Mouse (Mus musculus) c-Kit-positive CD71-positive TER-119-negative erythroid progenitor cells, embryonic 14.5 days (primary cell): Measurements from ENCODE around the gene Zbtb20.

Experiments used
- DNase-seq: peaks from one replicate; pipeline ENCODE4 v3.0.0-alpha.2; 2013; ENCODE audit warnings: low read depth

Zbtb20 gene

DNA sequence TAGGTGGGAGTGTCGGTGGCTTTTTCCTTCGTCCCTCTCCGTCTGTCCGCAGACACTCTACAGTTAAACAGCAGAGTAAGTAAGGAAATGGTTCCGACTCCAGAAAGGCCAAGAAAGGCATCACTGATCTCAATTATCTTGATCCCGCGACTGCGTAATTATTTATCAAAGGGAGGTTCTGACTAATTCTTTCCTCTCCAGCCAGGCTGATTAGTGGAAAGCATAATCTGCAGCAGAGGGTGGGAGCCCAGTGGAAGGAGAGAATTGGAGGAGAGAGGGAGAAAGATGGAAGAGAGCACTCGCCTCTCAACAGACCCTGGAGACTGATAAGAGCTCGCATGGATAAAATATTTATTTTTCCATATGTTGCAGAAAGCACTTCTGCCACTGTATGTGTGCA, 697.1 kb downstream of the Zbtb20 start:
- DNase-seq, result no peak

DNA sequence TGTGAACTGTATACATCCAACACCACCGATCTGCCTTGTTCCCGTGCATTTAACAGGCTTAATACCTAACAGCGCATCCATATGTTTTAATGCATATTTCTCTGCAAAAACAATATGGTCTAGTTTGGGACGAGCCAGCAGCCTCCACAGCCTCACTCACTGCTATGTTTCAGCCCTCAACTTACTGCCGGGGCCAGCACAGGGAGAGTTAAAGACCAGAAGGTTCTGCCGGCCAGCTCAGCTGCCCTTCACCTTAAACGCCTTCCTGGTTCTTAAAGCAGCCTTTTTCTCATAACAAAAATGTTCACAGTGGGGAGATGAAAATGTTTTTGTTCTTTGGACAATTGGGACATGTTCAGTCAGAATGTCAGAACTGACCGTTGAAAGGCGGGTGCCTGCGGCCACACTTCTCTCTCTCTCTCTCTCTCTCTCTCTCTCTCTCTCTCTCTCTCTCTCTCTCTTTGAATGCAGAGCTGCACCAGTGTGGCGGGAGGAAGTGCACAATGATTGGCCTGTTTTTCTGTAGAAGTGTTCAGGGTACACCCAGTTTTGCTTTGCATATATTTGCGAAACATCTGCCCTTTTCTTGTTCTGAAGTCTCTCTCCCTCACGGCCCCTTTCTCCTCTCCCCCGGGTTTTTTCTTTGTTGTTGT, 697.6 kb downstream of the Zbtb20 start:
- no peak for DNase-seq

DNA sequence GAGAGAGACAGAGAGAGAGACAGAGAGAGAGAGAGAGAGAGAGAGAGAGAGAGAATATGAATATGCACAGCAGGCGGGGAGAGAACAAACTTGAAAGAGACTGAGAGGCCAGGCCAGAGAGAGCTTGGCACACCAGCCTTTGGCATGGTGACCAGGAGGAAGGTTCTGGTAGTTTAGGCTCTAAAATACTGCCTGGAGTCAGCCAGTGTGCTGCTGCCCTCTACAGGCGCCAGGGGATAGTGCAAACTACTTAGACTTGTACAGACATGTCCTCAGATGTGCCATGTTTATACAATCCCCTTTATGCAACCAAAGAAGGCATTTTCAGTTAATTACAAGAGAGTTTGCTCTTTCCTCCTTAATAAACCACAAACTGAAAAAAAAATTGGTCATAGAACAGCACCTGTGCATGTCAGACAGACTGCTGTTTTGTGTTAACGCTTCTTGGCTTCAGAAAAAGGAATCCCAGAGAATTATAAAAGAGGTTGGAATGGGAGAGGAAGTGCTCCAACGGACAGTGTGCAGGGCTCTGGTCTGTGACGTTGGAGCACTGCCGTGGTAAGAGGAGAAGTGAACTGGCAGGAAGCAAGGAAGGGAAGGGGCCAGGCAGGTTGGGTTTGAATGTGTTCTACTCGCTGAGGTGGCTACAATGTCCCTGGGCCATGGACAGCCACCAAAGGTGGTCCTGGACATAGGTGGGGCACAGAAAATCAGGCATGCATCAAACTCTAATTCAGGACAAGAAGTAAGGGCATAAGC, 698.5 kb downstream of the Zbtb20 start:
- peak; percentile 29 for DNase-seq

DNA sequence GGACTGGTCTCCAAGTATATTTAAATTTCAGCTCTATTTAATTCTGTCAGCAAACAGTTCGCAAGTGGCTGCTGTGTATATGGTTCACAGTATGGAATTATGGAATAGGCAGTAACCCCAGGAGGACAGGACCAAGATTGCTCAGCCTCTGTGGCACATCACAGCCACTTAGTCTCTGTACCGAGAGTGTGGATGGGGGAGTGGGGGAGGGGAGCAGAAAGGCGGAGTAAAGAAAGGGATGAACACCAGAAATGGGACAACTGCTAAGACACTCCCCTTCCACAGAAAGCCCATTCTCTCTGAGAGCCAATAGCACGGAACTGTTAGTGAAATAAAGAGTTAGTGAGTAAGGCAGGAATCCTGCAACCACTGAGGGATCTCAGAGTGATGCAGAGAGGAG, 699.4 kb downstream of the Zbtb20 start:
- DNase-seq, result no peak

DNA sequence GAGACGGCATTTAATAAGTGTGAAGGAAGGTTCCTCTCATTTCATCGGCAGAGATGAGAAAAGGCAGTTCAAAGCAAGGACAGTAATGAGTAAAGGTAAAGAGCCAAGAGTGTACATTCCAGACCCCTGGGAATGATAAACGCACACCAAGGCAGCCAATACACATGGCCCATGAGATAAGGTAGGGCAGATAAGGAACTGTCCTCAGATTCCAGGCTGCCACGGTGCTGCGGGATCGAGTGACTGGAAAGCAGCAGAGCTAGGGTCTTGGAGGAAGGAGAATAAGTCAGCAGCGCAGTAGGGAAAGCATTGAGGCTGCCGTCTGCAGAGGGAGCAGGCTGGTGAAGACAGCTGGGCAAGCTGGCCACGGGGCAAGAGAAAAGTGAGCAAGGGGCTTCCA, 699.8 kb downstream of the Zbtb20 start:
- no peak for DNase-seq

DNA sequence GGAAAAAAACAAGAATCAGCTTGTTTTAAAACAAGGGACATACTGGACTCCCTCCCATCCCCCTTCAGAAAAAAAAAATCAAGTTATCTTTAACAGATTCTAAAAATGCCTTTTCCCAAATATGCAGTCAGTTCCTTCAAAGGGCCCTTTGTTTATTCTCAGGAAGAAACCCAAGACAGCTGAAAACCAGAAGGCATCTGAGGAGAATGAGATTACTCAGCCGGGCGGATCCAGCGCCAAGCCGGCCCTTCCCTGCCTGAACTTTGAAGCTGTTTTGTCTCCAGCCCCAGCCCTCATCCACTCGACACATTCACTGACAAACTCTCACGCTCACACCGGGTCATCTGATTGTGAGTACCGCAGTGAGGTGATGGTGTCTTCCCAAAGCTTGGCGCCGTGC, 701.7 kb downstream of the Zbtb20 start:
- DNase-seq, result no peak

DNA sequence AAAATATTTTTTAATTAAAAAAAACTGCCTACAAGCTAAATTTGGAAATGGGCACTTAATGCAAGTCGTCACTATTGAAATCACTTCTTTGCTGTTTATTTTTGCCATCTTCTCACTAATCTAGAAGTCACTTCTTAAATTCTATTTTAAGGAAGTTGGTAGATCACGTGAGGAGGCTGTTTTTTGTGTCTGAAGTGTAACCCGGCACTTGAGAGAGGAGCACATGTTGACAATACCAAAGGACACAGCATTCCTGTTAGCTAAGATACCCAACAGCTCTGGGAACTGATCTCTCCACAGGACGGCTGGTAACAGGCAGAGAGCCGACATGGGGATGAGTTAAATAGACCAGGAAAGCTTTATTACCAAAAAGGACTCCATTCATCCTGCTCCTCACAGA, 702.7 kb downstream of the Zbtb20 start:
- DNase-seq, result no peak

DNA sequence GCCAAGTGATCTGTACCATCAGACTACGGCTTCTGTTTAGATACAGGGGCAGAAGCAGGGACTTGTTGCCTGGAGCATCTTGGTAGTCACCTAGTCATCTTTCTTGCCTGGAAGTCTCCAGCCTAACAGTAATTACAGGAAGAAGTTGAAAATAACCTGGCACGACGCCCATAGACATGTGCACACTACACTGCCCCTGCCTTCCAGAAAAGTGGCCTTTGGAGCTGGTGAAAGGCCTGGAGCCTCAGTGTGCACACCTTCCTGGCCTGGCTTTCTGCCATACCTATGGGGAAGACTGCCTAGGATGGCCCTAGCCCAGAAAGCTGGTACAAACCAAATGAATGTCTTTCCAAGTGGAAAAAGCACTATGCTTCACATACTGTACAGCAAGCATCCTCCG, 703.4 kb downstream of the Zbtb20 start:
- no peak for DNase-seq

DNA sequence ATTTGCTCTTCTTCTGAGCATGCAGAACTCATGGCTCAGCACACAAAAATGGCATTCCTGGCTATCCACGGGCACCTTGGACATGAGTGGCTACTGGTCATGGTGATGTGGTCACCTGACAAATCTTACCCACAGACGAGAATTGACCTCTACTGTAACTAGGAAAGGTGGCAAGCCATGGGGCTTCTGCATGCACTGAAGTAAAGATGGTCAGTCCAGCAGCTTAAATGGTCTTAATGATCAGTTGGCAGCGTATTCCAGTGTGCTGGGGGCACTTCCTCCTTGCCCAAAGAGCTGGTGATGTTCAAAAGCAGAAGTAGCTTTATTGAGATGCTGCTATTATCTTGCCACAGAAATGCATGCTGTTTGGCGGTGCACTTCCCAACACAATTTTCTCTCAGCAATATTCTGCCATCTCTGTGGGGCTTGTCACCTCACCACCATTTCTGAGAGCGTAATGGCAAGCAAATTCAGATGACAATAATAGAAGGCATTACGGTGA, 704.7 kb downstream of the Zbtb20 start:
- DNase-seq, result no peak

DNA sequence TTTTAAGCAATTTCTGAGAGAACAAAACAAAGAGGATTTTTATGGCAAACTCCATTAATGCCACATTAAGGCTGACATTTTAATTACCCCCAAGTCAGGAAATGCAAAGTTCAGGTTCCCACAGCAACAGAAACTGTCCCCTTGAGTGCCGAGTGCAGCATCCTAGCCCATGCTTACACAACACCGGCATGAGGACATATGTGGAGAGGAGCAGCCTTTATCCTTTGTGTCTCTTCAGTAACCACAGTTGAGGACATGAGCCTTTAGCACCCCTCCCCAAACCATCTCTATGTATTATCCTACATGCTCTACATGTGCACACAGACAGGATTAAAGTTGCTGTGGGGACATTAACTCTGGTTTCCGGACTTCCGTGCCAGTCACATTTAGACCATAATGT, 705.9 kb downstream of the Zbtb20 start:
- no peak for DNase-seq

DNA sequence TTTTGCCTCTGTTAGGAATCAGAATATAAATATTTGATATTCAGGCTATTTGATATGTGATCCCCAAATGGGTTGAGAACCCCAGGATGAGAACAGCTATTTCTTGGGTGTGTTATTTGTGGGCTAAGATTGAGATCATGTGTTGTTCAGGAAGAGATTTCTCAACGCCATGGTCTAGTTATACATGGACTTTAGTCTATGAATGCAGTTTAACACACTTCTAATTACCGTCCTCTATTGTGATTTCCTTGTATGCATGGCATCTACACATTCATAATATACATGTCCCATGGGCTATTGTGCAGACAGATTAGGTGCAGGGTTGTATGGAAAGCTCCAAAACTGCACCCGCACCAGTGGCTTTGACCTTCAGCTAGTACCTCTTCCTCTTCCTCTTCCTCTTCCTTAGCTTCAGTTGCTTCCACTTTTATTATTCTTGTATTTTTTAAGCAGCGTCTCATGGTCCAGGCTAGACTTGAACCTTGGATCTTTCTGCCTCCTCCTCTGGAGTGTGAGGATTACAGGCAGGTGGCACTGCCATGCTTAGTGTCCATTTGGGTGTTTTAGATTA, 711.3 kb downstream of the Zbtb20 start:
- no peak for DNase-seq

DNA sequence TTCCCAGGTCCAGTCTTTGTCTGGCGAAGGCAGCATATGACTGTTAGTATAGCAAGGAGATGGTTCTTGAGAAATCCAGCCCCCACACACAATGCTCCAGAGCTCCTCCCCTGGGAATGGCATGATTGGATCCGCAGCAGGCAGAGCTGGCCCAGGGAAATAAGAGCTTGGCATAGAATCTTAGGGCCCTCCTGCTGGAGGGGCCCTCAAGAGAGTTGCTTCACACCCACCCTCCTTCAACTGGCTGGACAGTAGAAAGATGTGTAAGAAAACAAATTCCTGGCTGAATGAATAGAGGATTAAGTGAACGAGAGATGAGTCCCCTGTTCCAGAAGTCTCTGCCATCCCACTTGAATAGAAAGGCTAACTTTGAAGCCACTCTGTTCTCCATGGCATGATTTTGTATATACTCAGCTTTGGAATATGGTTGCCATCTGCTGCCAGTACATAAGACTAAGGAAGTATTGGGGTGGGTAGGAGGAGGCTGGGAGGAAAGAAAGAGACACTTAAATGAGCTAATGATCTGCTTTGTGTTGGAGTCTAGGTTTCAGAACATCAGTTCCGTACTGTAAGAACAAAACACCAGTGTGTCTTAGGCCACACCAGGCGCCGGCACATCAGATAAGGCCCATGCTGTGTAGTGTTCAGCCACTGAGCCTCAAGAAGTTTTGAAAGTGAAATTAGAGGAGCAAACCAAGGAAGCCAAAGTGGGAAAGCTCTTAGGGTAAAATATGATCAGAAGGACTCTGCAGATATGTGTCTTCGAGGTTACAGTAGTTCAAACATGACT, 715.2 kb downstream of the Zbtb20 start:
- DNase-seq, result no peak

DNA sequence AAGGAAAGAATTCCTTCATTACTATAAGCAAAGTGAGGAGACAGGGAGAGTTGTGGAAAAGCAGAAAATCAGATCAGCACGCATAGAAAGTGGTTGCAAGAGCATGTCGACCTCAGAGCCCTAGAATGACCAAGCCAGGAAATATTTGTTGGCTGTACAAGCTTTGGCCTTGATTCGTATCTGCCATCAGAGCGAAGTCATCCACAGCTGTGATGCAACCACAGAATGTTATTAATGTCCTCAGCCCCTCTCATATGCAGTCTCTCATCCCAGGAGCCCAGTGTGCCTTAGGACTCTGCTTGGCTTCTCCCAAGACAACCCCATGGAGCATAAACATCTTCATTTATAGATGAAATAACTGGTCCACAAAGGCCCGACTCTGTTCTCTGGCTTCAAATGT, 716.4 kb downstream of the Zbtb20 start:
- no peak for DNase-seq

DNA sequence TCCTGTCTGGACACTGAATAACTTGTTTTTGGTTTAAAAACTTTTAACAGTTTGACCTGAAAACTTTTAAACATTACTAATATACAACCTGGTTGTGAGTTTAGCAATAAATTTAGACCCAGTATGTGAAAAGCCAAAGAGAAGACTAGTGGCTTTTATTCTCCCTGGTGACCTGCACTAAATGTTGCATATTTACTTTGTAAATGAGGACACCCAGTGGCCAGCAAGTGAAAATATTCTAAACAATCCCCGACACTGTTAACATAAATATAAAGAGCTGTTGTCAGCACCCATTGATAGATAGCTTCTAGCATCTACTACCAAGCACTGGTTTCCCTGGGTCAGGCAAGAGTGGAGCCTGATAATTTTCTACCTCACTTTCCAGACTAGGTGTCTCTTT, 717.1 kb downstream of the Zbtb20 start:
- DNase-seq, result no peak

DNA sequence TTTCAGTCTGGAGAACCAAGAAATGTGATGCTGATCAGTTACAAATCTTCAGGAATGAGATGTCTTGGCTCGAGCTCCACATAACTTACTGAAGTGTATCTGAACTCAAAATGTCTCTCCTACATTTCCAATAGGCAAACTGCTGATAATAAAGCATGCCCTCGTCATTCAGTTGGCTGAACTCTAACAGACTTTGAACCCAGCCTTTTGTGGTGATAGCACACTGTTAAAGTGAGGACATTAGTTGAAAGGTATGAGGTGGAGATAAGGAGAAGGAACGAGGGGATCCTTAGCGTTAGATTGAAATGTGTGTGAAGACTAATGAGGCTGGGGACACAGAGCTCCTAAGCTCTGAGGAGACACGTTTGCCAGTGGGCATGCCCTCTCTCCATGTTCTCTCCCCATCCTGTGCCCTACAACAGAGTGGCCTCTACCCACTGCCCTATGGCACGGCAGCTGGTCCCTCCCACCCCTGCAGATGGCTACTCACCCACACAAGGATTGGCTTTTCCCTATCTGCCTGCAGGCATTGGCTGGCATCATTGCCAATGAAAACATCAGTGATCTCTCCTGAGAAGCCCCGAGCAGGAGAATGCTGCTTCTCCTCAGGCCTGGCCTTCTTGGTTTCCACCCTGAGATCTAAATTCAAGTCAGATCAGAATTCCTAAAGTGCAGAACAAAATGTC, 721.8 kb downstream of the Zbtb20 start:
- no peak for DNase-seq

DNA sequence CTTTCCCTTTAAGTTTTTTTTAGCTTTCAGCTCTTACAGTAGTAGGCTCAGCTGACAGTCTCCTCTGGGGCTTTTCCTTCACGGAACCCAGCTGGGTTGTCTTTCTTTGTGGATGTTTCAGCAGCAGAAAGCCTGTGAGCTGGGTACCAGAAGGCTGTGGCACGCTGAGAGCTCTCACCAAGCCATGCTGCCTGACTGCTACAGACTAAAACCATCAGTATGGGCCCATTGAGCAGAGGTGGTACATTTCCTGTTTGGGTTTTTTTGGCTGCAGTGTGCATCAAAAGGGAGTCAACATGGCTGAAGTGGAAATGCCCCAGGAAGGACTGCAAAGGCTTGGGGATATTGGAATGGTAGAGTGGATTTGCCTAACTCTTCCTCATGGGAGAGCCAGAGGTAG, 724.0 kb downstream of the Zbtb20 start:
- no peak for DNase-seq

DNA sequence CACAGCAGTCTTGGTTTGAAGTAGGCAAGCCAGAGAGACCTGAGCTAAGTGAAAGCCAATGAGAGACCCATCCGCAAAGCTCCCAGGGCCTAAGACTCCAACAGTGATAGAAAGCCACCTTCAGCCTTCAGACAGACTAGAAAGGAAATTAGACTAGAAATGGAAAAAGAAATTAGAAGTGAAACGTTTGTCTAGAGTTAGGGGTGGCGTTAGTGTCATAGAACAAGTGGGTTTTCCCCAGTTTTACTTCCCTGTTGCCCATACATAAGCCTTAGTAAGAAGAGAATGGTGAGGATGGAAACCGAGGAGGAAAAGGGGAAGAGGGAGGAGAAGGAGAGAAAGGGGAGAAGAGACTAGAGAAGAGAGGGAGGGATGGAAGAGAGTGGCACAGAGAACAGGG, 726.9 kb downstream of the Zbtb20 start:
- no peak for DNase-seq

DNA sequence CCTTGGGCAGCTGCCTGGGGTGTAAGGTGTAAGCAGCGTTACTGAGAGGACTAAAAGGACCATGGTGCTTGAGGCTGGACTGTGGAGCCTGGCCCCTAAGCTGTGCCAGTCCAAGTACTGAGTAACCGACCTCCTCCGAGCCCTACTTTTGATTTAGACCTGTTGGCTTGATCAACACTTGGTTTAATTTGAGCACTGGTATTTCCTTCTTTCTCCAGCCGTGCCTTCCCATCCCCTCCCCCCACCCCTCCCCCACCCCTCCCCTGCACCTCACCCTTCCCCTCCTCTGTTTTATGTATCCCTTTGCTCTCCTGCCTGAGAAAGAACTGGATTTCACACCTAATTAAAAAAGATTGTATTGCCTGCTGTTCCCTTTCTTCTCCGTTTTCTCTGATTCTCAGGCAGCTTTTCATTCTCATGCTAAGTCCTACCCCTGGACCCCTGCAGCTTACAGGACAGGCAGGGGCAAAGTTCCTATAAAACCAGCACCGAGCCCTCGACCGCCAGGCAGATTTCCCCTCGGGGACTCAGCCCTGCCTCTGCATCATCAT, 728.0 kb downstream of the Zbtb20 start:
- no peak for DNase-seq

DNA sequence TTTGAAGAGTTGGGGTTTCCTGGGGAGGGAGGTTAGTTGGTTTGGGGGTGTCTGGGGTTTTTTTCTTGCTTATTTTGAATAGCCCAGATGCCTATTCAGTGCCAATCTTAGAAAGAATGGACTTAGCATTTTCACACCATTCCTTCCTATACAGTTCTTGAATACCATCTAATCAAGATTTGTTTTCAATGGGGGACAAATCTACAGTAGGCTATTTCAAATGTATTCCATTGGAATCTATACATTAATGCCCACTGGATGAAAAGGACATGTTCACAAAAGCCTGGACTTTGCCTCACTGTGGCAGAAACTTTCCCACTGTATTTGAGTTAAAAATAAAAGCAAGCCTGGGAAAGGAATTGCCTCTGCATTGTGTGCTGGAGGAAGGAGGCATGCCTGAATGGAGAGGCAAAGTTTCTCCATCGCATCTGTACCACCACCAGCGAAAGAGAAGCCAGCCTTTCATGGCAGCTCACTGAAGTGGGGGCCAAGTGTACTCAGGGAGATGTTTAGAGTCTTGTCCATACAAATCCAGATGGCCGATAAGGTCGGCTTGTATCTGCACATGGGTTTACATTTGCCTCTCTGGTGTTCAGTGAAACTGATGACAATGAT, 728.8 kb downstream of the Zbtb20 start:
- DNase-seq, result no peak

DNA sequence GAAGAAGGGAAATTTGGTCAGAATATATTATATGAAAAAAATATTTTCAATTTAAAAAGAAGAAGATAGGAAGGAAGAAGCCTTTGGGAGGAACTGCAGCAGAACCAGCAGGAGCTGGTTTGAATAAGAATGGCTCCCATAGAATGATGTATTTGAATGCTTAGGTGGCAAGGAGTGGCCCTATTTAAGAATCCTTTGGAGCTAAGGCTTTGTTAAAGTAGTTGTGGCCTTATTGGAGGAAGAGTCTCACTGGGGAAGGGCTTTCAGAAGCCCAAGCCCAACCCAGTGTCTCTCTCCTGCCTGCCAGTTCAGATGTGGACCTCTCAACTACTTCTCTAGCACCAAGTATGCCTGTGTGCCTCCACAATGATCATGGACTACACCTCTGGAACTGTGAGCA, 731.4 kb downstream of the Zbtb20 start:
- no peak for DNase-seq

DNA sequence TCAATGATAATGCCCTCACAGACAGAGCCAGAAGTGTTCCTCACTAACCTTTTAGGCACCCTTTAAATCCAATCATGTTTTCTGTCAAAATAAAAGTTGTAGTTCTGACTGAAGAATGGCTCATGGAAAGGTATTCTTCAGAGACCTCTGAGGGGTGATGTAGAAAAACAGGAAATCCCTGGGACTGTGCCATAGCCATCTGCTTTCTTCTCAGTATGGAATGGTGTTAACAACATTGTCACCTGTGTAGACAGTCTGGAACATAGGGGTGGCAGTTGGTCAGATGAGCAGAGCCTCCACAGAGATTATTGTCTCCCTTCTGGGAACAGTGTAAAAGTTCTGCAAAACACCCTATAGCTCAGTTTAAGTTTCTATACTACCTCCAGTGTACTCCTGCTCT, 732.4 kb downstream of the Zbtb20 start:
- DNase-seq, result no peak
